Mouse (Mus musculus): ENCODE measurements at regions not wholly inside any gene's neighbourhood (a gene's known extent, or its start where the extent isn't known, plus 50 kb on each side); places are given as distances from the start of the nearest gene placed in this dataset.

DNA sequence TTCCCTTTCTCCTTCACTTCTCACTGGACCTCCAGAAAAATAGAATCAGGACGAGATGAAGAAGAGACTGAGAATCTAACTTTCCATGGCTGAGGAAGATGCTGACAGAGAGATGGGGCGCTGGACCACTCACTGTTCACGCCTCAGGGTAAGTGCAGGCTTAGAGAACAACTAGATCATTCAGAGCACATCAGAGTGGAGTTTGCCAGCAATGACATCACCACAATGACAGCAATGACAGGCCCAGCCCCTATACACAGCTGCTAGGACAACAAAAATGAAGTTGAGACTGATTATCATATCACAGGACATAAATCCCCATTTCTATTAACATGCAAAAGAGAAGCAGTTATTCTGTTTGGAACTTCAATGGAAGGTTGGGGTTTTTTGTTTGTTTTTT is 350.4 kb upstream of the 5930422O12Rik start:
- H3K4me1 ChIP-seq (replicated peaks; ENCODE audit: control insufficient read depth, insufficient read depth): no peaks in the 10 kb centered on the region
- H3K4me2 ChIP-seq (replicated peaks; ENCODE audit: low read depth): no peak overlapping the region
- H3K36me3 ChIP-seq (ENCODE audit: control insufficient read depth, insufficient read depth, low read length): no peaks in the 10 kb centered on the region
- no peak overlapping the region for H3K4me3 ChIP-seq (ENCODE audit: low read depth, low read length)
- H3K9me3 ChIP-seq (ENCODE audit: control insufficient read depth, low read length): no peaks in the 10 kb centered on the region
- H3K27ac ChIP-seq (replicated peaks): no peak overlapping the region
- no peak for TF ChIP-seq EP300 (optimal IDR thresholded peaks at IDR 0.05)
- TF ChIP-seq CTCF (IDR thresholded peaks at IDR 0.05; ENCODE audit: low read depth): no peak
- DNase-seq (ENCODE audit: low spot score) (no peak), ATAC-seq (ENCODE audit: low FRiP score, low TSS enrichment) (no peak)
- WGBS: 67% methylated on average over 3 of the region's 3 CpGs
- no peak overlapping the region for H3K9ac ChIP-seq (ENCODE audit: low read length)
- no peaks in the 10 kb centered on the region for H3K27me3 ChIP-seq (ENCODE audit: control insufficient read depth, insufficient read depth, low read length)

DNA sequence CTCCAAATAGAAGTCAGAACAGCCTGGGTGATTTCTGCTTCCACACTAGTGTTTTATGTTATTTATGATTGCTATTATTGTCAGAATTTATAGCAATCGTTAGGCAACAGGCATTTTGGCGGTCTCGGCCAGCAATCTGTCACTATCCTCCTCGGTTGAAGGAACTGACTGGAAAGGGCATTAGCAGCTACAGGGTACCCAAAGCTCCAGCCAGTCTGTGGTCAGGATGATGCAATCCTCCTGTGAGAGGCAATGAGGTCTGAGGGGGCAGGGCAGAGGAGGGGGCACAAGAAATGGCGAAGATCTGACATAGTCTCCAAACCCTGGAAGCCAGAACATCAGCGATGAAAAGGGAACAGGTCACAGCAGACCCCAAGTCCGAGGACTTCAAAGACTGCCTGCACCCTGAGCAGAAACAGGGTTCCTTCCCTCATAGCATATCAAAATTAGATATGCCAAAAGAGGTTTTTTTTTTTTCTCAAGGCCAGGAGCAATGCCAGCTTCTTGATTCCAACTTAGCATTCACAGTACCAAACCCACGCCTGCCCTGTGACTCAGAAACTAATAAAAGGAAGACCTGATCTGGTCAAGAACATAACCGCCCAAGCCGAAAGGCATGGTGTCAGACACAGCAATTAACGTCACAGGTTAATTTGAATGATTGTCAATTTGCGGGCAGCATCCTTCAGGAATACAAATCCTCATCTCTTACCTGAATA is 348.5 kb upstream of the 5930422O12Rik start:
- WGBS: 80% methylated on average over 12 of the region's 12 CpGs
- TF ChIP-seq CTCF (IDR thresholded peaks at IDR 0.05; ENCODE audit: low read depth) (no peak), EP300 (optimal IDR thresholded peaks at IDR 0.05) (no peak)
- no peak for ATAC-seq (ENCODE audit: low FRiP score, low TSS enrichment)
- no peak overlapping the region for H3K4me2 ChIP-seq (replicated peaks; ENCODE audit: low read depth)
- H3K27me3 ChIP-seq (ENCODE audit: control insufficient read depth, insufficient read depth, low read length): no peaks in the 10 kb centered on the region
- H3K36me3 ChIP-seq (ENCODE audit: control insufficient read depth, insufficient read depth, low read length): no peaks in the 10 kb centered on the region
- DNase-seq (ENCODE audit: low spot score): no peak
- no peaks in the 10 kb centered on the region for H3K9me3 ChIP-seq (ENCODE audit: control insufficient read depth, low read length)
- no peak overlapping the region for H3K27ac ChIP-seq (replicated peaks)
- no peak overlapping the region for H3K9ac ChIP-seq (ENCODE audit: low read length)
- H3K4me3 ChIP-seq (ENCODE audit: low read depth, low read length): no peak overlapping the region
- no peaks in the 10 kb centered on the region for H3K4me1 ChIP-seq (replicated peaks; ENCODE audit: control insufficient read depth, insufficient read depth)

DNA sequence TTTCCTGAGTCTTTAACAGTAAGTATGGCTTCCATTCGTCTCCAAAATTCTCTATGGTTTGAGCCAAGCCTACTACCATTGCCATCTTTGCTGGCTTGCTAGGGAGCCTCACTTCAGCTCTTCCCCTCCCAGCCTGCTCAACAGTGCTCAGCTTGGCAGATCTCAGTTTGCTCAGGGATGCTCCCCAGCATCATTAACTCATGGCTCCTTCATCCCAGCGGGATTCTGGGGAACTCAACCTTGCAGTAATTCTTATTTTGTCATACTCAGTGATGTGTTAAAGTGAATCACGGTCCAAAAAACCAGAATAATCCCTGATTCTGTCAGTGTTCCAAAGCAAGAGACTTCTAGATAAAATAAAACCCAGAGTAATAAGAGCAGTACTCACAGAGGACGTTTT is 346.6 kb upstream of the 5930422O12Rik start:
- H3K9ac ChIP-seq (ENCODE audit: low read length): no peak overlapping the region
- no peaks in the 10 kb centered on the region for H3K9me3 ChIP-seq (ENCODE audit: control insufficient read depth, low read length)
- H3K27ac ChIP-seq (replicated peaks): no peak overlapping the region
- no peak overlapping the region for H3K4me3 ChIP-seq (ENCODE audit: low read depth, low read length)
- TF ChIP-seq CTCF (IDR thresholded peaks at IDR 0.05; ENCODE audit: low read depth): no peak
- no peak for TF ChIP-seq EP300 (optimal IDR thresholded peaks at IDR 0.05)
- no peak for DNase-seq (ENCODE audit: low spot score)
- ATAC-seq (ENCODE audit: low FRiP score, low TSS enrichment): no peak
- no peak overlapping the region for H3K4me2 ChIP-seq (replicated peaks; ENCODE audit: low read depth)
- WGBS: 73% methylated on average over 4 of the region's 4 CpGs
- H3K36me3 ChIP-seq (ENCODE audit: control insufficient read depth, insufficient read depth, low read length): no peaks in the 10 kb centered on the region
- no peaks in the 10 kb centered on the region for H3K4me1 ChIP-seq (replicated peaks; ENCODE audit: control insufficient read depth, insufficient read depth)
- H3K27me3 ChIP-seq (ENCODE audit: control insufficient read depth, insufficient read depth, low read length): no peaks in the 10 kb centered on the region

DNA sequence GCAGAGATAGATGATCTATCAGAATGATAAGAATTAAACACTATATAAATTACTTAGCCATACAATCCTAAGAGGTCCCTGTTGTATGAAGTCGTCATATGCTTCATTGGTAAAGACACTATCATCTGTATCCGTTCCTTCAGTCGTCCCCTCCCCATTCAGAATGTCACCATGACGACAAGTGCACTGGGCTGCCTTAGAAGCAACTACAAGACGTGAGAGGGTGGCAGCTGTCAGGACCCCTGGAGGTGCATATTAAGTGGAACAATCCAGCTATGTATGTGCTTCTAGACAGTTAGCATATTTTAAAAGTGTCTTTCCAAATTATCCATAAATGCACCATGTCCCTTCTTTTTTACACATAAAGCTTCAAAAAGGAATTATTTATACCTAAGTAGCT is 343.0 kb upstream of the 5930422O12Rik start:
- no peak for ATAC-seq (ENCODE audit: low FRiP score, low TSS enrichment)
- H3K9ac ChIP-seq (ENCODE audit: low read length): no peak overlapping the region
- H3K27ac ChIP-seq (replicated peaks): no peak overlapping the region
- no peak overlapping the region for H3K4me3 ChIP-seq (ENCODE audit: low read depth, low read length)
- DNase-seq (ENCODE audit: low spot score): no peak
- no peaks in the 10 kb centered on the region for H3K36me3 ChIP-seq (ENCODE audit: control insufficient read depth, insufficient read depth, low read length)
- no peaks in the 10 kb centered on the region for H3K27me3 ChIP-seq (ENCODE audit: control insufficient read depth, insufficient read depth, low read length)
- H3K4me2 ChIP-seq (replicated peaks; ENCODE audit: low read depth): no peak overlapping the region
- no peaks in the 10 kb centered on the region for H3K9me3 ChIP-seq (ENCODE audit: control insufficient read depth, low read length)
- TF ChIP-seq EP300 (optimal IDR thresholded peaks at IDR 0.05): no peak
- no peak for TF ChIP-seq CTCF (IDR thresholded peaks at IDR 0.05; ENCODE audit: low read depth)
- H3K4me1 ChIP-seq (replicated peaks; ENCODE audit: control insufficient read depth, insufficient read depth): no peaks in the 10 kb centered on the region
- whole genome bisulfite sequencing: 55% methylated on average over 5 of the region's 5 CpGs

DNA sequence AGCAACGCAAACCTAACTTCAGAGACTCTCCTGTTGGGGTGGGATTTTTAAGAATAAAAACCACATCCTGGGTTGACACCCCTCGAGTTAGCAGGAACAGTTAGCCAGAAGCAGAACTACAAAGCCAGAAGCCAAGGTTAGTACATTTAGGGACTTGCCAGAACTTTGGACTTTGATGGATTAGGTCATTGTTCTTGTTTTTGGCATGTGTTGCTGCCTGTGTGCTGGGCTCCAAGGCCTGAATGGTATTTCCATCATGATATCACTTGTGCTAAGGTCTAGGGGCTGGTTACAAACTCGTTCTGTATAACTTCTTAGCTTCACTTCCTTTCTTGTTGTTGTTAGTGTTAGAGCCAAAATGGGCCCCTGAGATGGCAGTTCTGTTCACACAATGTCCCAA is 338.8 kb upstream of the 5930422O12Rik start:
- H3K27me3 ChIP-seq (ENCODE audit: control insufficient read depth, insufficient read depth, low read length): no peaks in the 10 kb centered on the region
- H3K36me3 ChIP-seq (ENCODE audit: control insufficient read depth, insufficient read depth, low read length): no peaks in the 10 kb centered on the region
- no peak overlapping the region for H3K4me3 ChIP-seq (ENCODE audit: low read depth, low read length)
- no peaks in the 10 kb centered on the region for H3K4me1 ChIP-seq (replicated peaks; ENCODE audit: control insufficient read depth, insufficient read depth)
- H3K4me2 ChIP-seq (replicated peaks; ENCODE audit: low read depth): no peak overlapping the region
- H3K9ac ChIP-seq (ENCODE audit: low read length): no peak overlapping the region
- H3K27ac ChIP-seq (replicated peaks): no peak overlapping the region
- H3K9me3 ChIP-seq (ENCODE audit: control insufficient read depth, low read length): no peaks in the 10 kb centered on the region
- ATAC-seq (ENCODE audit: low FRiP score, low TSS enrichment) (no peak), DNase-seq (ENCODE audit: low spot score) (no peak)
- 54% methylated on average over 3 of the region's 3 CpGs for WGBS
- TF ChIP-seq EP300 (optimal IDR thresholded peaks at IDR 0.05) (no peak), CTCF (IDR thresholded peaks at IDR 0.05; ENCODE audit: low read depth) (no peak)

DNA sequence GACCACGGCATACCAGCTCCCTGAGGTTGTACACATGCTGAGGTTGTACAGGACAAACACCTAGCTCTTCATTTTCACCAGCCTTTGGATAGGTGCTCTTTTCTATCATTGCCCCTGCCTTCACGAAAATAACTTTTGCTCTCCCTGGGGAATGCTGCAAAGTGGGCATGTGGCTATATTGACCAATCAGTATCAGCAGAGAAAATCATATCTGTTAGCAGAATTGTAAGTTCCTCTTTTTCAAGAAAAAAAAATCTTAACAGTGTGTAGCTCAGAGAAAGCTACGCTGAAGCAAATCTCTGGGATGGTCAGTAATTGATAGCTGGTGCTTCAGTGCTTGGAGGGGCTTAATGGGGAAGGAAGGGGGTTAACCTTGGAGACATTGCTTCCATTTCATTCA is 319.6 kb upstream of the 5930422O12Rik start:
- Histone ChIP-seq H3K9ac (ENCODE audit: low read length) (no peak overlapping the region), H3K4me1 (replicated peaks; ENCODE audit: control insufficient read depth, insufficient read depth) (no peaks in the 10 kb centered on the region), H3K27me3 (ENCODE audit: control insufficient read depth, insufficient read depth, low read length) (no peaks in the 10 kb centered on the region), H3K36me3 (ENCODE audit: control insufficient read depth, insufficient read depth, low read length) (no peaks in the 10 kb centered on the region), H3K4me2 (replicated peaks; ENCODE audit: low read depth) (no peak overlapping the region), H3K4me3 (ENCODE audit: low read depth, low read length) (no peak overlapping the region), H3K27ac (replicated peaks) (no peak overlapping the region), H3K9me3 (ENCODE audit: control insufficient read depth, low read length) (no peaks in the 10 kb centered on the region)
- TF ChIP-seq CTCF (IDR thresholded peaks at IDR 0.05; ENCODE audit: low read depth) (no peak), EP300 (optimal IDR thresholded peaks at IDR 0.05) (no peak)
- 79% methylated on average over 3 of the region's 3 CpGs for WGBS
- DNase-seq (ENCODE audit: low spot score) (no peak), ATAC-seq (ENCODE audit: low FRiP score, low TSS enrichment) (no peak)

Data from stomach, postnatal 0 days (tissue).